Mouse (Mus musculus) cortical plate, adult 2 months (tissue): ENCODE results near the gene Tctex1d1.

Experiments
- CTCF ChIP-seq: fragments of 200-500 bp; IDR thresholded peaks from 2 replicates; pipeline ENCODE4 v1.5.1; 2011; ENCODE audit warnings: mild to moderate bottlenecking, control low read depth, low read length; ENCODE audit not compliant: insufficient read depth; ENCODE audit errors: extremely low read depth
- POLR2A ChIP-seq: fragments of 200-500 bp; IDR thresholded peaks from 2 replicates; pipeline ENCODE4 v1.6.1; 2011; ENCODE audit warnings: mild to moderate bottlenecking, low read length, control low read depth; ENCODE audit not compliant: insufficient read depth; ENCODE audit errors: extremely low read depth

DNA sequence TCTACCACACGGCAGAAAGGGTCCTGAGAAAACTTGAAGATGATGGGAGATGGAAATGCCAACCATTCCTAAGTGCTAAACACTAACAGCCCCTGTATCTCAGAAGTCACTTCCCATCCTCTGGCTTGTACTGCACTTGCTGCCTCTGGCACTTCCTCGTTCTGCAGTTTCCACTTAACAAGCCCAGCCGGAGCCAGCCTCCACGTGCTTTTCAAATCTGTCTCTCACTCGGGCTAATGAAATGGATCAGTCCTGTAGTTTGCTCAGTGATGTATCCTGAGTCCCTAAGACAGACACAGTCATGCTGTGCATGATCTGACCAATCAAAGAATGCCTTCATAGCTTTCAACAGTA lies 61.4 kb downstream of the Tctex1d1 start:
- TF ChIP-seq CTCF, result no peak
- no peak for TF ChIP-seq POLR2A
